Mouse (Mus musculus): ENCODE measurements at regions not wholly inside any gene's neighbourhood (a gene's known extent, or its start where the extent isn't known, plus 50 kb on each side); places are given as distances from the start of the nearest gene placed in this dataset.

DNA sequence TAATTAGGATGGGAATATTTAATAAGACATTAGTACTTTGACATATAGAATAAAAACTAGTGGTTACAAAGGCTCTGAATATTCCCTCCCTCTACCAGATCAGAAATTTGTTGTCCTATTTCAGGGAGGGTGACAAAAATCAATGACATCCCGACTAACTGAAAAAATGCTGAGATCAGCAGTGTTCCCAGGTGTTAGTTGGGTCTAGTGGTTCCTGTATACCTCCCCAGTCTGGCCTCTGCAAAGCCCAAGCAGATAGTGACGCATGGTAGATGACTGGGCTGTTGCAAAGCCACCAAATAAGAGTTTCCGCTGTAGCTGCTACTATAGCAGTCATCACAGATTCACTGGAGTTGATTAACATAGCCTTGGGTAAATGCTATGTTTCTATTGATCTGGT, 59.9 kb upstream of the Gm4791 start:
- no peak for DNase-seq (ENCODE audit: low spot score)

DNA sequence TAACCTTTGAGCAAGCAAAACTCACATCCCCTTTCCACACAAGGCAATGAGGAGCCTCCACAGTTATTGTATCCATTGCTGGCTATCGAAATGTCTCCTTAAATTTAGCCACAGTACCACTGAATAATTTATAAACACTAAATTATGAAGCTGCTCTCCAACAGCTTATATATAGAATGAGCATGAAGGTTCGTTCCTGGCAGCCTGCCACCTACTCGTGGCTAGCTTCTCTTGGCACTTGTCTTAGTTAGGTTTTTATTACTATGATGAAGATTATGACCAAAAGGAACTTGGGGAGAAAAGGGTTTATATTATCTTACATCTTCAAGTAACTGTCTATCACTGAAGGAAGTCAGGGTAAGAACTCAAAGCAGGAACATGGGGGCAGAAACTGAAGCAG, 72.9 kb upstream of the Gm4791 start:
- no peak for DNase-seq (ENCODE audit: low spot score)

DNA sequence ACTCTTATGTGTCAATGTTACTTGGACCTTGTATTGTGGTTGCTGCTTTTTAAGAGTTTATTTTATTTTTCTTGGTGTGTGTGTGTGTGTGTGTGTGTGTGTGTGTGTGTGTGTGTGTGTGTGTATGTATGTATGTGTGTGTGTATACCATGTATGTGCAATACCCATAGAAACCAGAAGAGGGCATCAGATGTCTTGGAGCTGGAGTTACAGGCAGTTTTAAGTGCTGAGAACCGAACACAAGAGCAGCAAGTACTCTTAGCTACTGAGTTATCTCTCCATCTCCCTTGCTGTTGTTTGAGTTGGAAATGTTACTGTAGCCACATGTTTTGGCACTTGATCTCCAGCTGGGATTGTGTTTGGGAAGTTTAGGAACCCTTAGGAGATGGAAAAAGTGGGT, 78.5 kb upstream of the Gm4791 start:
- no peak for DNase-seq (ENCODE audit: low spot score)

DNA sequence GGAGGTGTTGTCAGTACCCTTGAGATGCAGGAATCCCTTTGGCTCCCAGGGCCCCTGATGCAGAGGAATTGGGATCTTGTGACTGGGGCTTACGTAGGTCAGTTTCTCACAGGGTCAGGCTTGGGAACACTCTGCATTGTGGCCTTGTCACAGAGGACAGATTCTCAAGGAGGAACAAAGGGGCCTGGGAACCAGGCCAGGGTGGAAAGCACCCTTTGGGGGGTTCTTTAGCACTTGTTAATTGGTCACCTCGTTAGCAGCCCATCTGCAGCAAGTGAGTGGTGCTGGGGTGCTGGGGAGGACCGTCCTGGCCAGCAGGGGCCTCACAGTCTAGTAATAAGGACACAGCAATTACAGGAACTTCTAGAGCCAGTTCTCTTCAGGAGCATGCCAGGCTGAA, 85.3 kb upstream of the Gm4791 start:
- no peak for DNase-seq (ENCODE audit: low spot score)

DNA sequence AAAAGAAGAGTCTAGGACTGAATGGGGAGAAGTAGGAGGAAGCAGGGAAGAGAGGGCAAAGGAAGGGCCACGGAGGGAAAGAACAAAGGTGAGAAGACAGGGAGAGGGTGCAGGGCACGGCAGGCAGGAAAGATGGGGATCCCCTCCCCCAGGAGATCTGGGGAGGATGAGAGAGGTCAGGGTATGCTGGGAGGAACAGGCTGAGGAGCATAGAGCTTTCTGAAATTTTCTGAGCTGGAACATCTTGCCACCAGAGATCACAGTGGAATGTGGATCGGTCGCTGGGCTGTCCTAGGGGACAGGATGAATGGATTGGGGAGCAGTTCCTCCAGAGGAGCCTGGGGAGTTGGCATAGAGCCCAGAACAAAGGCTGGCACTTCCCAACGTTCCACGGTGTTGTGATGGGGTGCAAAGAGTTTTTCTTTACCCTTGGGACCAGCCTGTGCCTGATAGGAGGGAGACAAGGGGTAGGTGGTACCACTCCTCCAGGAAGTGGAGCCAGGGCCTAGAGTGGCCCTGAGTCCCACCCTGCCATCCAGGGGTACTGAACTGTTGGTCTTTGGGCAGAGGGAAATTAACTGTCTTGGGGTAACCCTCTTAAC, 89.0 kb upstream of the Gm4791 start:
- no peak for DNase-seq (ENCODE audit: low spot score)

DNA sequence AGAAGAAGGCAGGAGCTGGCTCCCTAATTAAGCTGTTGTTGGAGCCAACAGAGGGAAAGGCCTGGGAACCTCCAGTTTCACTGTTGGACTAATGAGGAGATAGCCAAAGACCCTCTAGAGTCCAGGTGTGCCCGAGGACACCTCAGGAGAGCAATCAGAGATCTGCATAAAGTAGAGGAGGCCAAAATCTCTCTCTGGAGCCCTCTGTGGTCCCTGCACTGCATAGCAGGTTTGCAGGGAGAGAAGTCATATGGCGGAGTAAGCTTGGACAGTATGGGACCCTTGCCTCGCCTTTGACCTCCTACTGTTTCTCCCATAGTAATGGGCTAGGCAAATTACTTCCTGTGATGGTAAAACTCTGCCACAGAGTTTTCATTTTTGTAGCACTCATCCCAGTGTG, 93.5 kb upstream of the Gm4791 start:
- no peak for DNase-seq (ENCODE audit: low spot score)

DNA sequence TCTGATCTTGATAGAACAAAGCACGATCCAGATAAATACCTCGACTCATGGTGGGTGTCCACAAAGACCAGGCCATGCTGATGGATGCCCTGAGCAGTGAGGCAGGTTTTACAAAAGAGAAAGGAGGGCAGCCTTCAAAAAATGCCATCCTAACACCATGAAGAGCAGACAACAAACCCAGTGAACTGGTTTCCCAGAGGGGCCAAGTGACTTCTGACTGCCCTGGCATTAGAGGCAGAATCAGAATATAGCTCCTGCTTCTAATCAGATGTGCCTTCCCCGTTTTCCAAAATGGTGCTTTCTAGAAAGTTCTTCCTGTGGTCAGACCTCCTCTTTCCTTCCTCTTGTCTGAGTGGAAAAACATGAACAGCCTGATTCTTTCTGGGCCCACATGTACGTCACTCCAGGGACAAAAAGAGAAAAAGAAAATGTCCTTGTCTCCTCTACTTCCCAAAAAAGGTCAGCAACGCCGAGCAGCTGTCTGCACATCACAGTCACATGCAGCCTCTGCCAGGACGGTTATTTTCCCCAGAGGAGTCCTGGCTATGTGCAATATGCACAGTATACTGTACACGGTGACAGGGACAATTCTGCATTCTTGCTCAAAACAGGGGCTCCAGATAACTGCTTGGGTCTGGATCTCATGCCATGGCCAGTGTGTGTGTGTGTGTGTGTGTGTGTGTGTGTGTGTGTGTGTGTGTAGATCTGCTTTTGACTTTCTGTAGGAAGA, 94.9 kb upstream of the Gm4791 start:
- DNase-seq (ENCODE audit: low spot score) = no peak

DNA sequence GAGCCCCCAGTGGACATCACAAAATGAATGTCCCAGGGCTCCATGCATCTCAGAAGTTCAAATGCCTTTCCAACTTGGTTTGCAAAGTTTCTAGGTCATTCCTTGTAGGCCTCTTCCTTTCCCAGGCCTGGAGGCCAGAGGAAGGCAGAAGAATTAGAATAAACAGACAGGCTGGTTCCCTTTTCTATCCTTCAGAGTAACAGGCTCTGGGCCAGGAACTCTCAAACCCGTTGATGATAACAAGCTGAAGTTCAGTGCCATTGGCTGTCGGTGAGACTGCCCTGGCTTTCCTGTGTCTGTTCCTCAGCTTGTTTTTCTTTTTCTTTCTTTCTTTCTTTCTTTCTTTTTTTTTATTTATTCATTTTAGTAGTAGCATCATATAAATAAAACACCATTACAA, 99.3 kb upstream of the Gm4791 start:
- DNase-seq (ENCODE audit: low spot score) = no peak

DNA sequence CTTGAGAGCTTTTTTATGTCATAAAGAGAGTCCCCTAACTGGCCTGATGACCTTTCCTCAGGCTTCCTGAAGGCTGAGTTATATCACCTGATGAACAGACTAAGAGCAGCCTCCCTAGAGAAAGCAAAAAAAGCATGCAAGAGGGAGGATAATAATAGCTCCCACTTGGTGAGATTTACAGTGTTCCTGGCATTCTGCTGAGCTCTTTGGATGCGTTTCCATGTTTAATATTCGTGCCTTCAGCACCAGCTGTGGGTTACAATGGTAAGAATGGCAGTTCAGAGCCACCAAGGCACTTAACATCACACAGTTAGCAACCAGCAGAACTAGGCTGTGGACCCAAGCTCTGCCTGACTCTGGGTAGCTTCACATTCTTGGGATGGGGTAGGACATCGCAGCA, 100.4 kb upstream of the Gm4791 start:
- no peak for DNase-seq (ENCODE audit: low spot score)

DNA sequence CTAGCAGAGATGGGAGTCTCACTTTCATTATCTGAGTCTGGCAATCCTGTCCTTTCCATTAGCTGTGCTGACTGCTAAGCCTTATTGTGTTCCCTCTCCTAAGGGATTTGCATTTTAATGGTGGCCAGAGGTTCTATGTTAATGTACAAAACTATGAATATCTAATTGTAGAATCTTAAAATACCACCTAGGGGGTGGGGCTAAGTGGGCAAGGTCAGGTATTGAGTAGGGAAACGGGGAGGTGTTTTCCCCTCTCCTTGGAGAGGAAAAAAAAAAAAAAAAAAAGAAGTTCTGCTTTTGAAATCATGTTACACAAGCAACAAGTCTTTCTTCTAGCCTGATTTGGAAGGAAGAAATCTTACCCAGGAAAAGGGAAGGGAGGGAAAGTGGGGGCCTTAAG, 106.7 kb upstream of the Gm4791 start:
- no peak for DNase-seq (ENCODE audit: low spot score)

DNA sequence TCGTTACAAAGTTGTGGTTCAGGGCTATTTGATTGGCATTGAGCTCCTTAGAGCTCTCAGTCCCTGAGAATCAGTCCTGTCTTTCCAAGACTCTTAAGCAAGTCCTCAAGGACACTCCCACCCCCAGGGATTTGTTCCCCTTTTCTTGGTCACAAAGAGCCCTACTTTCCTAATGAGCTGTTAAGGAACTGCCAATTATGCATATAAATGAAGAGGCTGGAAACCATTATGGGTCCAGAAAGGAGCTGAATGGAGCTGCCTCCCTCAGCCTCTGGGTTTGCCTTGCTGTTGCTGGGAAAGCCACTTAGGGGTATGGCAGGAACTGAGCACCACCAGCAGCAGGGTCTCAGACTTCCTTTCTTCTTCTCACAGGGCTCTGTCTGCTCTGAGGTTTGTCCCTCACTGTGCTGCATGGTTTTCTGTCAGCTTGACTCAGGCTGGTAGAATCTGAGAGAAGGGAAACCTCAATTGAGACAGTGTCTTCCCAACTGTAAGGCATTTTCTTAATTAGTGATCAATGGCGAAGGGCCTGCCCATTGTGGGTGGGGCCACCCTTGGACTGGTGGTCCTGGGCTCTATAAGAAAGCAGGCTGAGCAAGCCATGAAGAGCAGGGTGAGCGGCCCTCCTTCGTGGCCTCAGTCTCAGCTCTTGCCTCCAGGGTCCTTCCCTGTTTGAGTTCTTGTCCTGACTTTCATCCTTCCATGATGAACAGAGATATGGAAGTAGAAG, 108.4 kb upstream of the Gm4791 start:
- DNase-seq (ENCODE audit: low spot score) = no peak

DNA sequence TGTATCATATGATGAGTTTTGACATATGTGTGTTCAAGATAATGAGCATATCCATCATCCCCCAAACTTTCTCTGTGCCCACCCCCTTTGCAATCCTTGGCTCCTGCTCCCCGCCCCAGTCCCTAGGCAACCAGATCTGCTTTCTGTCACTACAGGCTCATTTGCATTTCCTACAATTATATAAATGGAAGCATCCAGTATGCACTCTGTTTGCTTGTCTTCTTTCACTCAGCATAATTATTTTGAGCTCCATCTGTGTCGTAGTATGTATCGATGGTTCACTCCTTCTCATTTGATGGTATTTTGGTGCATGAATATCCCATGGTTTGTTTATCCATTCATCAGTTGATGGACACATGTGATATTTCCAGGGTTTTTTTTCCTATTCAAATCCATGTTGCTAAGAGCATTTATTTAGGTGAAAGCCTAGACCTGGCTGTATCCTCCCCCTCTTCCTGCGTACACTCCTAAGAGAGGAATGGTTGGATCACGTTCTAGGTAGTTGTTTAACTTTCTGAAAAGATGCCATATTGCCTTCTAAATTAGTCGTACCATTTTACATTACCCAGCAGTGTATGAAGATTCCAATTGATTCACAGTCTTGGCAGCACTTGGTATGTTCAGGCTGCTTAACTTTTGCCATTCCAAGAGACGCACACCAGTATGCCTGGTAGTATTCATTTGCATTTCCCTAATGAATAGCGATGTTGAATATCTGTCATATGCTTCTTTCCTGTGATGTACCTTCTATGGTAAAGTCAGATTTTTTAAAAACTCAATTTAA, 127.1 kb upstream of the Gm4791 start:
- no peak for DNase-seq (ENCODE audit: low spot score)

DNA sequence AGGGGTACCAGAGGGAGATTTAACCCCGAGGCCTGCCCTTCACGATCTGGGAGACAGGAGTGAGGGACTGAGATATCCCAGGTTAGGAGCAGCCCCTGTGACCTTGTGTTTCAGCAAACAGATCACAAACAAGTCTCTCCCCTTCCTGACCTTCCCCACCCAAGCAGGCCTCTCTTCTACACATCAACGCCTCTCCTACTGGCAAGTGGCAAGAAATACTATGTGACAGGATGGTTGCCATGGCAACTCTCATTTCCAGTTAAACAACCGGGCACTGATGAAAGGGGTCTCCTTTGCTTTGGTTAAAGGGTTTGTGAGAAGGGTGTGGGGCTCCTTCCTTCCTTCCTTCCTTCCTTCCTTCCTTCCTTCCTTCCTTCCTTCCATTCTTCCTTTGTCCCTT, 134.6 kb upstream of the Gm4791 start:
- no peak for DNase-seq (ENCODE audit: low spot score)

DNA sequence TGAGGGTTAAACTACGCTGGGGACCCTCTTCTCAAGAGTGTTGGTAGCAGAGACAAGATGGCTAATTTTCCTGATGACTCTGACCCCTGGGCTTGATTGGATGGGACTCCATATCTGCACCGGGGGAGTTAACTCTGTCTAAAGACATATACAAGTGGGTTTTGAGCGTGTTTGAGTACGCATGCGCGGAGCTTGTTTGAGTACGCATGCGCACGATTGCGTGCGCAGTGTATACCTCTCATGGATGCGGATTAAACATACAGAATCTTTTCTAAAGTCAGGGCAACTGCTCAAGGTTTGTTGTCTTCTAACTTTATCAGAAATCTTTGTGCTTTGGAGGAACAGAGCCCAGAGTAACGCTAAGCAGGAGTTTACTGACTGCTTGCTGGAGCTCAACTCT, 146.8 kb upstream of the Gm4791 start:
- no peak for DNase-seq (ENCODE audit: low spot score)

DNA sequence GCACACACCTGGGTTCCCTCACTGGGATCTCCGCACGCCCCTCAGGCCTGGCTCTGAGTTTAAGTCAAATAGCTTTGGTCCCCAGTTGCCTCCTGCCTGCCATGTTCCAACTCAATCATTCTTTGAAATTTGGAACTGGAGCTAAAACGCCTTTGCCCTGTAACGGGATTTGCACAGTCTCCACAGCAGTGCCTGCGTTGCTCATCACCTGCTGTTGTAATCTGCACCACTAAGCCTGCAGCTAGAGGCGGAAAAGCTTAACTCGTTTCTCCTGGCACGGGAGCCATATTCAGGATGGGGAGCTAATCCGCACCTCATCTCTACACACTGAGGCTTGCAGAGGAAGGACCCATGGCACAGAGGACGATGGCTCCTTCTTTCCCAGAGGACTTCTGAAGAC, 147.2 kb upstream of the Gm4791 start:
- DNase-seq (ENCODE audit: low spot score) = no peak

DNA sequence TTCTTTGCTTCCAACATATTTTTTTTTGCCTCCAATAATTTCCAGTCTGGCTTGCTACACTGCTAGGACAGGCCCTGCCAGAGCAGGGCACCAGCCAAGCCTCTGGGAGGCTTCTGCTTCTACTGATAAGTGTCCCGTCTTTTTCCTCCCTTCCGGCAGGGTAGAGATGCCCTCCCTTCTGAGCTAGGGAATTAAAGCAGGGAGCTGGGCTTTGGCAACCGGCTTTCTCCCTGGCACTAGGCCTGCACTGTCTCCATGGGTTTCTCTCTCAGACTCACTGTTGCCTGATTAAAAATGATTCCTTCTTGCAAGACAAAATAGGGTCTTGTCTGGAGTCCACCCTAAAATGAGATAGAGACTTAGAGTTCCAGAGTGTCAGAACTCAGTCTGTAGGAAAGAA, 153.3 kb upstream of the Gm4791 start:
- peak; percentile 12 for DNase-seq (ENCODE audit: low spot score)

DNA sequence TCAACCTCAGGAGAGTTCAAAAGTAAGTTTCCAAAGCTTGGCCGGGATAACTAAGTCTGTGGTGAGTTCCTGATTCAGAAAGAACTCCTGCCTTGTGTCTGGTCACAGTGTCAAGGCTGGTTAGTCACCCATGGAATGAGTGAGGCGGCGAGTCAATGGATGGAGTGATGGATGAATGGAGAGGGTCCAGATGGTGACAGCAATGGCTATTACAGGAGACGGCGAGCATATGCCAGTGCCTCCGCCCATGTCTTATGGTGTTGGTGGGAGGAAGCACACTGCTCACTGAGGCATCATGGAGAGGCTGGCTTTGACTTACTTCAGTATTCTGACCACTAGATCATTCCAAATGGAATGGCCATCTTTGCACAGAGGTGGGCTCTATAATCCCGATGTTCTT, 154.8 kb upstream of the Gm4791 start:
- DNase-seq (ENCODE audit: low spot score) = no peak

DNA sequence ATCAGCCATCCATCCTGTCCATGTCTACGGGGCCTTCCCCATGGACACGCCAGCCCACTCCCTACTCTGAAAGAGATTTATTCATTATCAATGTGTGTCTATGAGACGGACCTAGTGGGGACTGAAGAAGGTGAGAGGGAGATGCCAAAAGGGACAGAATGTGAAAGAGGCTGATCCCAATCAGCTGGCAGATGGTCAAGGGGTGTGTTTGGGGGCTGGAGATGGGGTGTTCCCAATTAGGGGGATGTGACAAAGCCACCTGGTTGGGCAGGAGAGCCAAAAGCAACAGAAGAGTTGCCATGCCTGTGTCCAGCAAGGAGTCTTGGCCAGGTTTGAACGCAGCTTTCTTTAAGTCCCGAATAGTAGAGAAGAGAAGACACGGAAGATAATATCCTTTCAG, 157.0 kb upstream of the Gm4791 start:
- no peak for DNase-seq (ENCODE audit: low spot score)

DNA sequence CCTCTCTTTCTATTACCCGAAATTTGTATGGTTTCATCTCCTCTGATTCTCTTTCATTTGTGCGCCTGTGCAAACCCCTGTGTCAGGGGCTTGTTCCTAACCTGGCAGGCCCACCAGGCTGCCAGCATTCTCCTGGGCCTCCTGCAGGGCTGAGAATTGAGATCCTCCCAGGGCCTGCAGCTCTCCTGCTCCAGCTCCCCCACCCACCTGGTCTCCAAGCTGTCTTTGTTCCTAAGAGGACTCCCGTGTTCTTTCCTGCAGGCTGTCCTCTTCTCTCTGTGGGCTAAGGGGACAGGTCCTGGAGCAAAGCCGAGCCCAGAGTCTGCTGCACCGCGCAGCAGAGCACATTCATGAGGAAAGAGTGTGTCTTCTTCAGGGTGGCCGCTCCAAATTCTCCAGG, 163.3 kb upstream of the Gm4791 start:
- DNase-seq (ENCODE audit: low spot score) = no peak

DNA sequence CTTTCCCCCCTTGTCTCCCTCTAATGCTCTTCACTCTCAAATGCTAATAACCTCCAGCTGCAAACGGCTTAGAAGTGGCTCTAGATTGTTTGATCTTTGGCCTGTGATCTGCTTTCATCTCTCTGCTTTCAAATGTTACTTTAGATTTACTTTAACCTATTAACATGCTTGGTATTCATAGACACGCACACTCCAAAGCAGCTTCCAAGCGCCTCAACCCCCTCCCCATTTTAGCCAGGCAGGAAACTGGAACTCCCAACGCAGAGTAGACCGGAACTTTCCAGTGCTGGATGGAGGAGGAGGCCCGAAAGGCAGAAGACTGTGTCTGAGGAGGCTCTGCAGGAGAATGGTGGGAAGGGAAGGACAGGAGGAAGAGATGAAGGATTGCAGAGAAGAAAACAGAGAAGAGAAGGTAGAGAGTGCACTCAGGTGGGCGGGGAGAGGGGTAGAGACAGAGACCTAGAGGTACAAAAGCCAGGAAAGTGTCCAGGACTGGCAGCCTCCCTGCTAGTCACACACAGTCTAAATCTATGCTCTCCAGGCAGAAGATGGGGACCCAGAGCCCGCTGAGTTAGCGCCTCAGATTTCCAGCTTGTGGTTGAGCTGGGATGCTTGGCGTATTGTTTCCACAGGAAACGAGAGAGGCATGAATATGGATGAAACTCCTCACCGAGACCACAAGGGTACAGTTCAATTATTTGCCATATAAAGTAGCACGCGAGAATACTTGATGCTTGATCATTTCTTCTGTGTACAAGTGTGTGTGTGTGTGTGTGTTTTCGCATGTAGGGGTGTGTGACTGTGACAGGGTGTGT, 167.6 kb upstream of the Gm4791 start:
- no peak for DNase-seq (ENCODE audit: low spot score)

DNA sequence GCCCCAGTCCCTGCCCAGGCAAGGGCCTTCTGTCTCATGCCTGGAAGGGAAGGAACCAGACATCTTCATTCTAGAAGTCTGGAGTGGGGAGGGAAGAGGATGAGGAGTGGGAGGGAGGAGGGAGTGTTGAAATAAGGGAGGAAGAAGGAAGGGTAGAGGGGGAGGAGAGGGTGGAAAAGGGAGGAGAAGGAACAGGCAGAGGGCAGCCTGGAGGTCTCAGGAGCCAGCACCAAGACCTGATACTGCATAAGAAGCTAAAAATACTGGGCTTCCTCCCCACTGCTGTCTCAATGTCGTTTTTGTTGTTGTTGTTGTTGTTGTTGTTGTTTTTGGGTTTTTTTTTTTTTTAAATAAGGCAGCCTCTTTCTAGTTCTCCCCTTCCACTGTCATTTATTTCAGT, 168.2 kb upstream of the Gm4791 start:
- no peak for DNase-seq (ENCODE audit: low spot score)

DNA sequence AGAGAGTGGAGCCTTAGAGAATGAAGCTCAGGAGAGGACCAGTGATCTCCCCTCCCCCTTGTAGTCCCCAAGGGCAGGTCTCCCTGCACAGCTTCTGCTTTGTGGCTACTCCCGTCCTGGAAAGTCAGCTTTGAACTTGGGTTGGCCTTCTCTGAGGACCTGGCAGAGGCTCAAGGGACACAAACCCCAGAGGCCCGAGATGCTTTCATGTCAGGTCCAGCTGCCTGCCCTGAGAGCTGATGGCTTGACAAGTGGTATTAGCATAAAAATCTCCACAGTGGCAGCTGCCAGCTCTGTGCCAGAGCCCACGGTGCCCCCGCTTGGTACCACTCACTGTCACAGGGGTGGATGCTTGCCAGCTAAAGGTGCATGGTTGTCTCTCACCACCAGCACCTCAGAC, 173.8 kb upstream of the Gm4791 start:
- DNase-seq (ENCODE audit: low spot score) = no peak
